Mouse (Mus musculus): ENCODE results near the gene Hcn3.
"Not testable (repeated sequence)": the region's sequence is repeated elsewhere in the genome, so short reads cannot be mapped to it uniquely, and the experiment has no call there.

Hcn3 gene

DNA sequence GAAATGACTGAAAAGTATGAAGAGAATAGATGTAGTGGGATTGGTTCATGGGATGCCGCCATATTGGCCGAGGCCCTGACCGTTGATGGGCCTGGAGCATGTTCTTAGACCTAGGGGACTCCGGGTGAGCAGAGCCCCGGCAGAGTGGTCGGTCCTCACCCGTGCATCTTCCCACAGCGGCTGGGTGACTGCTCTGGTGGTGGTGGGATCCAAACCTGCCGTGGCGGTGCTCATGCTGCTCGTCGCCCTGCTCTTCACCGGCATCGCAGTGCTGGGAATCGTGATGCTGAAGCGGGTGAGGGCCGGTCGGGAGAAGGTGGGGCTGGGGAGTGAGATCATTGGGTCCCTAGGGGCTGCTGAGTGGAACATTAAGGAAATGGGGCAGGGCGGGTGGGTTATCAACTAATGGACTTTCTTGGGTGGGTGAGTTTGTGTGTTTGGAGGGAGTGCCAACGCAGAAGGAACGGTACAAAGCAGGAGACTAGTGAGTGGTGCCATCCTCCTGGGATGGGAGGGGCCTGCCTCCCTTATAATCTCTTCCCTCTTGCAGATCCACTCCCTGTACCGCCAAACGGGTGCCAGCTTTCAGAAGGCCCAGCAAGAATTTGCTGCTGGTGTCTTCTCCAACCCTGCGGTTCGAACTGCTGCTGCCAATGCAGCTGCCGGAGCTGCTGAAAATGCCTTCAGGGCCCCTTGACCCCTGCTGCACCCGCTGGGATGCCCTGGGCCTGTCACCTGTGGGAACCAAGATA lies 21.9 kb upstream of the Hcn3 start:
- DNase-seq (ENCODE audit: low read depth, low spot score) = no peak

DNA sequence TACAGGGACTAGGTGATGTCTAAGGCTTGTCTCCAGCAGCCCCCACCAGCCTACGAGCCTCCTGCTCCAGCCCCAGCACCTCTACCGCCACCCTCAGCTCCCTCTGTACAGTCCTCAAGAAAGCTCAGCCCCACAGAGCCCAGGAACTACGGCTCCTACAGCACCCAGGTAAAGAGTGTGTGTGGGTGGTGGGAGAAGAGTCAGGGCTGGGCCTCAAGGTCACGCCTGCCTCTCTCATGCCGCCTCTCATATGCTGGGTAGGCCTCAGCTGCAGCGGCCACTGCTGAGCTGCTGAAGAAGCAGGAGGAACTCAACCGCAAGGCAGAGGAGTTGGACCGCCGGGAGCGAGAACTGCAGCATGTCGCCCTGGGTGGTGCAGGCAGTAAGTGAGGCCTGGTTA lies 19.1 kb upstream of the Hcn3 start:
- DNase-seq (ENCODE audit: low read depth, low spot score) = no peak

DNA sequence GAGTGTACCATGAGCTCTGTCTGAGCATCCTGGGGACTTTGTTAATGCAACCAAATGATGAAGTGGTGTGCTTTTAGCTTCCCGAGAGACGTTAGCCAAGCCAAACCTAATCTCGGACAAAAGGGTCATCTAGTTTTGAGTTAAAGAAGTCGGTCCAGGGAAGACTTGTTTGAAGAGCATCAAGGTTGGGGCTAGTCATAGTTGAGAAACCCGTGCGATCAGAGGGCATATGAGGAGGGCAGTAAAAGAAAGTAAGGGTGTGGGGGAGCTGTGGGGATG lies 18.1 kb upstream of the Hcn3 start:
- no peak for DNase-seq (ENCODE audit: low read depth, low spot score)

DNA sequence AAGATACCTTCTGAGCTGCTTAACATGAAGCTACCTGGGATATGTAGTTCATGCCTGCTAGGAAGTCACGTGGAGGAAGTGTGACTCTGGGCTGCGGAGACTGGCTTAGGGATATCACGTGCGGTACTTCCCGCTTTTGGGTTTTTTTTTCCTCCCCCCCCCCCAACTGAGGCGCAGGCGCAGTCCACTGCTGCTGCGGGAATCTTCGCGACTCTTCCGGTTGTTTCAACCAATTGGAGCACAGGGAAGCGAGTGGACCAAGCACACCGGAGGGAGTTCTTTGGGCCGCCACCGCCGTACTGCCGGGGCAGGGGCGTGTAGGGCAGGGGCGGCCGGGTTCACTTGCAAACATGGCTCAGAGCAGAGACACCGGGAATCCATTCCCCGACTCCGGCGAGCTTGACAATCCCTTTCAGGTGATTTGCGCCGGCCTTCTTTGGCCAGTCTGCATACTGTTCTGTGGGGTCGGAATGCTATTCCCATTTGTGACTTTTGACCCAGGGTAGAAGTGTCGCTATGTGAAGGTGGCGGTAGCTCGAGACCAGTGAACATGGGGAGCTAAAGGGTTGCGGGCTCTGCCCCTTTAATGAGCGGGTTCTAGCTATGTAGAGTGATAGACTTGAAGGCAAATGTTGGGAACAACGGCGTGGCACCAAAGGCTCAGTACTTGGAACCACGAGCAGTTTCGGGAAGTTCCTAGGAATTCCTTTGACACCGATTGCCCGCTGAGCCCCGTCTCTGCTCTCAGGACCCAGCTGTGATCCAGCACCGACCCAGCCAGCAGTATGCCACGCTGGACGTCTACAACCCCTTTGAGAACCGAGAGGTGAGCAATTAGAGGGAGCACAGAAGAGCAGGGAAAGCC lies 17.5 kb upstream of the Hcn3 start, which contains the start of gene Scamp3:
Scamp3 (plus strand) TSS at position 232 of the 865 bp plus-strand sequence.
- DNase-seq (ENCODE audit: low read depth, low spot score) = peak; percentile 97

DNA sequence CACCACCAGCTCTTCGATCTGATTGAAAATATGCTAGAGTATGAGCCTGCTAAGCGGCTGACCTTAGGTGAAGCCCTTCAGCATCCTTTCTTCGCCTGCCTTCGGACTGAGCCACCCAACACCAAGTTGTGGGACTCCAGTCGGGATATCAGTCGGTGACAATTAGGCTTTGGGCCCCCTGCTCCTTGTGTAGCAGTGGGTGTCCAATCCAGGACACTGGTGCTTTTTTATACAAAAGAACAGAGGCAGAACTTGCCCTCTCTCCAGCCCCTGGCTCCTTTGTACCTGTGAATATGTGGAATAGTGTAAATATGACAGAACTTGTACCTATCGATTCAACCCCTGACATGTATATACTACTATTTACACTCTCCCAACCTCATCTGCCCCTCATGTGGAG lies 16.4 kb upstream of the Hcn3 start:
- no peak for DNase-seq (ENCODE audit: low read depth, low spot score)

DNA sequence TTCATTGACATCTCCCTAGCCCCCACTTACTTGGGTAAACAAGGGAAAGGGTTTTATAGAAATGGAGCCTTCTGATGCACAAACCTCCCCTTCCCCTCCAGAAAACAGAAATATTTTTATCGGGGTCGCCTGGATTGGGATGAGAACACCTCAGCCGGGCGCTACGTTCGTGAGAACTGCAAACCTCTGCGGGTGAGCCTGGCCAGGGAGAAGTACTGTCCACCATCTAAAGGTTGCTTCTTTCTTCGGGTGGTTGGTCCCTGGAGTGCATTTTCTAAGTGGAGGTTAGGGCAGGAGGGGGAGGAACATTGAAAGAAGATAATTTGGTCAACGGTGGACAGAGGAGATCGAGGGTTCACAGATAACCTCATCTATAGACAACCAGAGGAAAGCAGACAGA lies 15.5 kb upstream of the Hcn3 start:
- no peak for DNase-seq (ENCODE audit: low read depth, low spot score)

DNA sequence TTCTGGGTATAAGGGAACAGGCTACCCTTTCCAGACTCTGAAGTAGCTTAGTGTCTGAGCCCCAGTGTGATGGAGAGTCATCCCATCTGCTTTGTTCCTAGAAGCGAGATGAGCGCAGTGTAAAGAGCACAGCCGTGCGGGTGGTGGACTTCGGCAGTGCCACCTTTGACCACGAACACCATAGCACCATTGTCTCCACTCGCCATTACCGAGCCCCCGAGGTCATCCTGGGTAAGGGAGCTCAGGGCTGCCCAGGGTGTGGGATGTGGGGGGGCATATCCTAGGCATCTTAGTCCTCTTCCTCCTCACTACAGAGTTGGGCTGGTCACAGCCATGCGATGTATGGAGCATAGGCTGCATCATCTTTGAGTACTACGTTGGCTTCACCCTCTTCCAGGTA lies 14.8 kb upstream of the Hcn3 start:
- no peak for DNase-seq (ENCODE audit: low read depth, low spot score)

DNA sequence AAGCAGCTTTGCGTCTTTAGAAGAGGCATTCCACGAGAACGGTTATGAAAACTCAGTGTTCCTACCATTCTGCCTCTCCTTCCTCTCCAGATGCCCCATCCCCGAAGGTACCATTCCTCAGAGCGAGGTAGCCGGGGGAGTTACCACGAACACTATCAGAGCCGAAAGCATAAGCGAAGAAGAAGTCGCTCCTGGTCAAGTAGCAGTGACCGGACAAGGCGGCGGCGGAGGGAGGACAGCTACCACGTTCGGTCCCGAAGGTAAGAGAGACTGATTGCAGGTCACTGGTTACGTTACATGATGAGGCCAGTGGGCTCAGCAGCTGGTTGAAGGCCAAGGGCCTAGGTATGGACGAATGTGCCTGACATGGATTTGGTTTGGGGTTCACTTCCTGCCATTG lies 6.9 kb upstream of the Hcn3 start:
- DNase-seq (ENCODE audit: low read depth, low spot score) = no peak

DNA sequence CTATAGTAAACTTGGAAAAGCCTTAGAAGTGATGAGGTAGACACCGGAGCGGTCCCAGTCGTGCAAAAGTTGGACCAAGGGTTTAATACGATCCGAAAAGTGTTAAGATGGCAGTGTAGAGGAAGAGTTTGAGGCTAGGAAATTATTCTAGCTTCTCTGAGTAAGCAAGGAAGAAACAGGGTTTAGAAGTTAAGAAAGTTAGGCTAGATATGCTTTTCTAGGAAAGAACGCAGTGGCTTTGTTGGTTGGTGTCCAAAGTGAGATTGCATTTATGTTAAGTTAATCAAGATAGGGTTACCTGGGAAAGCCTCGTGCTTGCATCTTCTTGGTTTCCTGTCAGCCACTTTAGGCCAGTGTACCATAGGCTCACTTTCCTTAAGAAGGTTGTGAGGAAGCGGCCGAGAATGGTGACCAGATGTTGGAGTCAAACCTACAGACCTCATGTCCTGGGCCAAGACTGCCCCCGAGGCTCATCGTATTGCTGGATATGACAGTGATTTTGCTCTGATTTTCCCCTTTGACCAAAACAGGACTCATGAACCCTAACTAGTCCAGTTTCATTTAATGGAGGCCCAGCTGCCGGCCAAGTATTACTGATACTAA lies 5.4 kb upstream of the Hcn3 start:
- no peak for DNase-seq (ENCODE audit: low read depth, low spot score)

DNA sequence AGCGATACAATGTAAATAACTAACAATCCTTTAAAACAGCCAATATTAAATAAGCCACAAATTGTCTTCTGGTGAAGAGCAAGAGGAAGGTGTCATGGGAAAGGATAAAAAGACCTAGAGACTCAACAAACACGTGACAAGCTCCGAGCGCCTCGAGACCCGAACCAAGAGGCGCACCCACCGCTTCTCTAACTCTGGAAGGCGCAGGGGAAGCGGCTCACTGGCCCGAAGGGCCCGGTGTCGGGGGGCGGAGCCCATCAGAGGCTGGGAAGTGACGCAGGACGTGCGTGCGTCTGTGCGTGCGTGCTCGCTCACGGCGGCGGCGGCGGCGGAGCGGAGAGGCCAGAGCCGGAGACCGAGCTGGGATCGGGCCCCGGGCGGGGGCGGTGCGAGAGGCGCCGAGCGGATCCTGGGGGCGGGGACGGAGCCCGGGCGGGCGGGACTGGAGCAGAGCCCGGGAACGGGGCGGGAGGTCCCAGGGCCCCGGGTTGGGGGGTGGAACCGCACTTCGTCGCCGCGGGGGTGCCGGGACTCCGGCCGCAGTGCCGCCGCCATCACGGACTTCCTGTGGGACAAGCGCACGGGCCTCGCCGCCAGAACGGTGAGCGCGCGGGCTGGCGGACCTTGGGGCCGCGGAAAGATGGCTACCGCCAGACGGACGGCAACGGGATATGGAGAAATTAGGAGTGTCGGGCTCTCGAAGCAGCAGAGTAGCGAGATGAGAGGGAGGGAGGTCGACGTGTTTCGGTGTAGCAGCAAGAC lies 4.7 kb upstream of the Hcn3 start, which contains the start of gene Clk2:
Clk2 (plus strand) TSS at position 290 of the 762 bp plus-strand sequence.
- DNase-seq (ENCODE audit: low read depth, low spot score) = peak; percentile 91

DNA sequence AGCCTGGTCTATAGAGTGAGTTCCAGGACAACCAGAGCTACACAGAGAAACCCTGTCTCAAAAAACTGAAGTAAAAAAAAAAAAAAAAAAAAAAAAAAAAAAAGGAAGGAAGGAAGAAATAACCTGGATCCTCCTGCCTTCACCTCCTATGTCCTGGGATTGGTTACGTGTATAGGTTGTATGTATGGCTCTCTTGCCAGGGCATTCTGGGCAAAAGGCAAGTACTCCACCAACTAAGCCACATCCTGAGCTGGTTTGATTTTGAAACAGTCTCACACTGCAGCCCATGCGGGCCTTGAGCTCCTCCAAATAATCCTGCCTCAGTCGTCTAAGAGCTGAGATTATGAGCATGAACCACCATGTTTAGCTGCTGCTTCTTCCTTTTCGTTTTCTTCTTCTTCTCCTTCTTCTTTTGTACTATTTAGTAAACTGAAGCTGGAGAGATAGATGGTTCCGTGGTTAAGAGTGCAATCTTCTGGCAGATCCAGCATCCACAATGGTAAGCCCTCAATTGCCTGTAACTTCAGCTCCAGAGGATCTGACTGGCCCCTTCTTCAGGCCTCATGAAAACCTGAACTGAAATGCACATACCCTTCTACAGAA lies 3.7 kb upstream of the Hcn3 start:
- DNase-seq (ENCODE audit: low read depth, low spot score) = no peak

DNA sequence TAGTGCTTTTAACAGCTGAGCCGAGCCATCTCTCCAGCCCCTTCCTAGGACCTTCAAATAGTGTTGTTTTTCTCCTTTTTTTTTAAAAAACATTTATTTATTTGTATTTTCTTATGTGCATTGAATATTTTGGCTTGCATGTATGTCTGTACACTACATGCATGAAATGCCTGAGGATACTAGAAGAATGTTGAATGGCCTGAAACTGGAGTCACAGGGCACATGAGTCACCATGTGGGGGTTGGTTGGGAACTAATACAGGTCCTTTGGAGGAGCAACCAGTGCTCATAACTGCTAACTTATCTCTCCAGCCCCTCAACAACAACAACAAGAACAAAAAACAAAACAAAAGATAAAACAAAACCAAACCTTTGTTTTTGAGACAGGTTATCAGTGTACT lies 3.1 kb upstream of the Hcn3 start:
- no peak for DNase-seq (ENCODE audit: low read depth, low spot score)

DNA sequence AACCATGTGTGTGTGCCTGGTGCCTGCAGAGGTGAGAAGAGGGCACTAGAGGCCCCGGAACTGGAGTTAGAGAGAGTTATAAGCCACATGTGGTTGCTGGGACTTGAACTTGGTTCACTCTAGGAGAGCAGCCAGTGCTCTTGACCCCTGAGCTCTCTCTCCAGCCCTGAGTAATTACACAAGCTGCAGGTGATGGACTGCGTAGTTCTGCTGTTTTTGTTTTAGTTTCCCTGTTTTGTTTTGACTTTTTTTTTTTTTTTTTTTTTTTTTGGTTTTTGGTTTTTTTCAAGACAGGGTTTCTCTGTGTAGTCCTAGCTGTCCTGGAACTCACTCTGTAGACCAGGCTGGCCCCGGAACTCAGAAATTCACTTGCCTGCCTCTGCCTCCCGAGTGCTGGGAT lies 1.8 kb upstream of the Hcn3 start:
- DNase-seq (ENCODE audit: low read depth, low spot score) = no peak

DNA sequence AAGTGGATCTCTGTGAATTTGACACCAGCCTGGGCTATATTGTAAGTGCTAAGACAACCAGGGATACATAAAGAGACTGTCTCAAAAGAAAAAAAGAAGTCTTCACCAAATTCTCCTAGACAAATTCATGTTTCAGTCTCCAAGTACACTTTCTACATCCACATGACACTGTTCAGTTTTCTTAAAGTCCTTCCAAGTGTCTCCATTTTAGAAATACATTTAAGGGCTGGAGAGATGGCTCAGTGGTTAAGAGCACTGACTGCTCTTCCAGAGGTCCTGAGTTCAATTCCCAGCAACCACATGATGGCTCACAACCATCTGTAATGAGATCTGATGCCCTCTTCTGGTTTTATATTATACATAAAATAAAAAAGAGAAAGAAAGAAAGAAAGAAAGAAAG lies 1.2 kb upstream of the Hcn3 start:
- not testable (repeated sequence) for DNase-seq (ENCODE audit: low read depth, low spot score)

DNA sequence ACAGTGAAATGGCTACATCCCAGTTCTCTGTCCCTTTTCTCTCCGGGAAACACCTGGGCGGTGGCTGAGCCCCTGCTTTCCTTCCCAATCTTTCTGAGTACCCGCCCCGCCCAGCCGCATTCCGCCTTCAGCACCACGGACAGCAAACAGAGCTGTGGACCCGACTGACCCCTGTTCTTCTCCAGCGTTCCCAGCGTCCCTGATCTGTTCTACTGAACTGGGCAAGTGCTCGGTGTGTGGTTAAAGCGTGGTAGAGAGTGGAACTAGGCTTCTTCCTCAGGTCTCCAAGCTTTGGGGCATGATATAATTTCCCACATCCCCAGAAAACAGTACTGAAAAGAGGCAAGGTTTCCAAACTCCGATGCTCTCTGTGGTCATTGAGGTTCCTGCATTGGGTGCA lies 785 bp downstream of the Hcn3 start:
- peak; percentile 68 for DNase-seq (ENCODE audit: low read depth, low spot score)

DNA sequence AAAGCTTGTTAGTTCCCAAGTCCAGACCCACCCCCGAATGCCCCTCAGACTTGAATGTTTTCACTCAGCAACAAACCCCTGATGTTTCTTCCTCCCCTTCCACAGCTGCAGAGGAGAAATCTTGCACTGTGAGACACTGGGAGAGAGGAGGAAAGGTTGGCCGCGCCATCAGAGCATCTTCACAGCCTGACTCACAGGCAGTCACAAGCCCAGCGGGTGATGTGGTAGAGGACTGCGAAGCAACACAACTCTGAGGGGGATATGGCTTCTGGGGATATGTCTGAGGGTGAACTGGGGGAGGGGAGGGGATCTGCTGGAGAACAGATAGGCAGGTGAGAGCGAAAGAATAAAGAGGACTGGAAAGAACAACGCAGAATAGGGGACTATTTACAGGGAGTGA lies 1.3 kb downstream of the Hcn3 start:
- no peak for DNase-seq (ENCODE audit: low read depth, low spot score)

DNA sequence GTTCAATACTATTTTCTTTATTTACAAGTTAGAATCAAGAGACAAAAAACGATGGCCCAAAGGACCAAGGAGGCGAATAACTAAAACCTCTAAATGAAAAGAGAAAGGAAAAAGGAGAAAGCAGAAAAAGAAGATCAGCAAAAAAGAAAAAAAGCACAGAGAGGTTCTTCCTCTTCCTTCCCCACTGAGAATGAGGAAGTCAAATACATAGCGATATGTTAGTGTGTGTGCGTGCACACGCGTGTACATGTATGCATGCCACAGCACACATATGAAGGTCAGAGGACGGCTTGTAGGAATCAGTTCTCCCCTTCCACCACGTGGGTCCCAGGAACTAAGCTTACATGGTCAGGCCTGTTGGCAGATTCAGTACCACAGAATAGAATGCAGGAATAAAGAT lies 3.0 kb downstream of the Hcn3 start:
- DNase-seq (ENCODE audit: low read depth, low spot score) = no peak

DNA sequence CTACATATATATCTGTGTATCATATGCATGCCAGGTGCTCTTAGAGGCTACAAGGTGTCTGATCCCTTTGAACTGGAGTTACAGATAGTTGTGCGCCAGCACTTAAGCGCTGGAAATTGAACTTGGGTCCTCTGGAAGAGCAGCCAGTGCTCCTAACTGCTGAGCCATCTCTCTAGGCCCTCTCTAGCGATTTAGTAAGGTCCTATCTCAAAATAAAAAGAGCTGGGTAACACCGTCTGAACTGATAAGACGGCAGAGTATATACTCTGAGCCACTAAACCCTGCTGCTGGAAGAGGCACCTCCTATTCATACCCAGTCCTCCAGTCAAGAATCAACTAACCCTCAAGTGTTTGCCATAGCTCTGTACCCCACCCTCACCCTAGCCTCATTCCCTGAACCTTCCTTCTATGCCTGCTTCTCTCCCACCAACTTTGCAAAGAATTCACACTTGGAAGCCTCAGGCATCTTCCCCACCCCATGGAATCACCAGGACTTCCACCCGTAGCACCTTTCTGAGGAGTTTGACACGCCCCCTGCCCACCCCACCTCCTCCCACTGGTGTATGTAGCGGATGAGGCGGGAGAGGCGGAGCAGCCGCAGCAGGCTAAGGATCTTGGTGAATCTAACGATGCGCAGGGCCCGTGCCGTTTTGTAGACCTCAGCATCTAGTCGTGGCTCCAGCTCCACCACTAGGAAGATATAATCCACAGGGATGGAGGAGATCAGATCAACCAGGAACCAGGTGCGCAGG lies 7.7 kb downstream of the Hcn3 start:
- DNase-seq (ENCODE audit: low read depth, low spot score) = no peak

DNA sequence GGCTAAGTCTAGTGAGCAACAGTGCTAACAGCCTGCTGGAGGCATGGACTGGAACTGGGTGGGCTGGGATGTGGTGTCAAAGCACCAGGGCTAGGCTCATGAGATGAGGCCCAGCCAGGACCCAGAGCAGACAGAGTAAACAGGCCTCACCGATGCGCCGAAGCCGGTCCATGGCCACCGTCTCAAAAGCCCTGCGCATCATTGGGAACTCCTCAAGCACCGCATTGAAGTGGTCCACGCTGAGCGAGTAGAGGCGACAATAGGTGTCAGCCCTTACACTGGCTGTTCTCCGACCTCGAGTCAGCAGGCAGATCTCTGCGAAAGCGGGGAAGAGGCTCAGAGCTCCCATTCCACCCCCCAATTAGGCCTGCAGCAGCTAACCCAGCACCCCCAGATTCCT lies 11.4 kb downstream of the Hcn3 start:
- DNase-seq (ENCODE audit: low read depth, low spot score) = no peak

DNA sequence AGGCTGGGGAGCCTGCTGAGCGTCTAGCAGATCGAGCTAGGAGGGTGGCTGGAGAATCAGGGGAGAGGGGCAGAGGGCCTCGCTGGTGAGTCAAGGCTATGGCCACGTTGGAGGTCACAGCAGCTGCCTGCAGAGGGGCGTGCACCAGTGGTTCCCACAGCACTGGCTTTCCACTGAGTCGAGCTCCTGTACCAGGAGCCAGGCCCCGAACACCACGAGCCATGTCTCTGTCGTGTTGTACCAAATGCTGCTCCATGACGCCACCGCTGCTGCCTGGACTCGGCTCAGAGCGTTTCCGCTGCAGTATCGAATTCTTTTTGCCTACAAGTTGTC lies 12.1 kb downstream of the Hcn3 start:
- no peak for DNase-seq (ENCODE audit: low read depth, low spot score)
